13 mouse cellular contexts compared by ENCODE assay signal in the genomic region with DNA sequence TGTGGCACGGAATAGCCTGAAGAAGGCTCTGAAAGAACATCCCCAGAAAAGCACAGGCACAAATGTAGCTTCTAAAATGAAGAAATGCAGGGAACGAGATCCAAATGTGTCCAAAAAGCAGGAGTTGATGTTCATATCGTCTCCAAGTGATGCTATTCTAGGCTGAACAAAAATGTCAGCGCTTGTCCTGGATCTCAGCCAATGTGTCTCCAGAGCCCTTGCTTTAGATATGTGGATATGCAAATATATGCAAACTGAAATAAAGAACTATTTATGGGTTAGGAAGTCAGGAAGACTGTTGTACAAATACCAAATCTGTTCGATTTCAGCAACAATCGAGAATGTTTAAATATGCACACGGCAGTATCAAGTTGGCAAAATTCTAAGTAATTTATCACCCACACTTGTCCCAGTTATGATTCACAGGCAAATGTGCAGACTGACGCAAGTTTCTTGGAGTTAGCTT.
DNase-seq lines count a peak whose midpoint lies in the region; ATAC-seq and TF ChIP-seq lines count a peak whose summit lies in the region.
"Had no signal": no experiment of that assay in that cellular context is flagged by ENCODE, and none has a peak within 500 bp of the region (broad histone marks: within the 10 kb centered on the region; RNA-seq: fewer than 3 reads in every experiment).

No protein-coding gene starts in this region.

- 0 out of 2 replicates have a peak, but pooled peaks have one; percentile 30 for ATAC-seq in heart, postnatal 0 days (ENCODE audit: insufficient read depth, low read depth)
- peak; percentile 90 for ATAC-seq in frontal cortex, adult (ENCODE audit: low TSS enrichment)

- H3K27me3 ChIP-seq in heart, postnatal 0 days (ENCODE audit: control insufficient read depth, insufficient read depth, low read length): no peaks in the 10 kb centered on the region
- H3K27me3 ChIP-seq in heart, adult 2 months (ENCODE audit: control insufficient read depth, insufficient read depth, low read length): no peaks in the 10 kb centered on the region
- H3K27me3 ChIP-seq: limb, embryonic 12.5 days; neural tube, embryonic 13.5 days had no signal

- TF ChIP-seq POLR2A in heart, adult 2 months (IDR thresholded peaks at IDR 0.05; ENCODE audit: insufficient read depth, low read depth, low read length): no peak

- H3K36me3 ChIP-seq in heart, postnatal 0 days (replicated peaks; ENCODE audit: control insufficient read depth, insufficient read depth, low read length): no peaks in the 10 kb centered on the region
- no peaks in the 10 kb centered on the region for H3K36me3 ChIP-seq in heart, adult 2 months (ENCODE audit: control insufficient read depth, insufficient read depth, low read length)
- H3K36me3 ChIP-seq: limb, embryonic 12.5 days; neural tube, embryonic 13.5 days had no signal

- DNase-seq in heart, postnatal 0 days (ENCODE audit: low spot score): peak; percentile 23
- DNase-seq in heart, adult 2 months: no peak
- DNase-seq in layer of hippocampus, adult 11-12 months (ENCODE audit: low spot score): peak; percentile 54
- peak; percentile 47 to 55 for DNase-seq in left cerebral cortex, postnatal 36 days (ENCODE audit: low spot score in 2 of 2)
- DNase-seq in T-cell, adult 2 months (ENCODE audit: low spot score): no peak
- no peak for DNase-seq in embryo, embryonic 11 days
- no peak for DNase-seq in cerebellum, postnatal 4 days (ENCODE audit: low spot score in 2 of 2)
- DNase-seq: adrenal gland, adult 8-10 months had no signal

- intact Hi-C loops in heart, adult 2 months (cut with DNase I): no loop called here
- intact Hi-C loops in left cerebral cortex, postnatal 36 days (cut with DNase I): no loop called here

- H3K4me3 ChIP-seq in heart, postnatal 0 days (ENCODE audit: low read depth, low read length): no peak overlapping the region
- no peak overlapping the region for H3K4me3 ChIP-seq in heart, adult 2 months
- H3K4me3 ChIP-seq: erythroblast, embryonic 14.5 days; limb, embryonic 12.5 days; neural tube, embryonic 13.5 days had no signal

- H3K9me3 ChIP-seq in heart, postnatal 0 days (replicated peaks; ENCODE audit: control insufficient read depth, low read length): no peaks in the 10 kb centered on the region
- H3K9me3 ChIP-seq: limb, embryonic 12.5 days; neural tube, embryonic 13.5 days had no signal

- no peak for TF ChIP-seq EP300 in heart, postnatal 0 days (IDR thresholded peaks at IDR 0.05; ENCODE audit: low read depth)
- TF ChIP-seq EP300 in heart, adult 2 months (IDR thresholded peaks at IDR 0.05; ENCODE audit: insufficient read depth, low read depth, low read length): no peak

- H3K4me2 ChIP-seq in heart, postnatal 0 days (ENCODE audit: low read depth, low read length): peak overlapping the region; percentile 37; the same call in 1 of the 2 replicates
- H3K4me2 ChIP-seq: limb, embryonic 12.5 days; neural tube, embryonic 13.5 days had no signal

- H3K4me1 ChIP-seq in heart, postnatal 0 days (ENCODE audit: control insufficient read depth, insufficient read depth): peaks cover 15% of the 10 kb centered on the region
- no peaks in the 10 kb centered on the region for H3K4me1 ChIP-seq in heart, adult 2 months (ENCODE audit: control insufficient read depth, insufficient read depth, low read length)

- no peaks in the 10 kb centered on the region for H3K79me2 ChIP-seq in heart, adult 2 months (replicated peaks; ENCODE audit: control insufficient read depth, insufficient read depth, low read length)

- no peak for TF ChIP-seq CTCF in heart, postnatal 0 days (IDR thresholded peaks at IDR 0.05; ENCODE audit: low read depth)
- TF ChIP-seq CTCF in heart, adult 2 months (IDR thresholded peaks at IDR 0.05): no peak

- WGBS in heart, postnatal 0 days: 33% methylated on average over 8 of the region's 8 CpGs
- WGBS in heart, adult 2 months: 43% methylated on average over 8 of the region's 8 CpGs

- 0 out of 2 replicates have a peak overlapping the region, but pooled peaks have one; percentile 26 for H3K27ac ChIP-seq in heart, postnatal 0 days (ENCODE audit: low read depth)
- no peak overlapping the region for H3K27ac ChIP-seq in heart, adult 2 months
- H3K27ac ChIP-seq: limb, embryonic 12.5 days; macrophage; neural tube, embryonic 13.5 days had no signal

- H3K9ac ChIP-seq in heart, postnatal 0 days (replicated peaks; ENCODE audit: low read depth, low read length): no peak overlapping the region
- no peak overlapping the region for H3K9ac ChIP-seq in heart, adult 2 months (ENCODE audit: low read depth, low read length)
- H3K9ac ChIP-seq: limb, embryonic 12.5 days; neural tube, embryonic 13.5 days had no signal

Comparison
In these comparisons a context has a peak if more than half of its experiments do, and no peak if none do; other contexts are left out.
1. DNase-seq: peak in heart, postnatal 0 days (single experiment), layer of hippocampus, adult 11-12 months (single experiment) and left cerebral cortex, postnatal 36 days (2 of 2); none in heart, adult 2 months (0 of 2), T-cell, adult 2 months (single experiment), embryo, embryonic 11 days (single experiment) and cerebellum, postnatal 4 days (0 of 2).